Mouse (Mus musculus) bone marrow, adult 2 months (tissue): ENCODE measurements around the gene Tbc1d1.

Experiments used
- CTCF ChIP-seq: fragments of 200-500 bp; IDR thresholded peaks from 2 replicates; pipeline ENCODE4 v1.5.1; 2011; ENCODE audit warnings: low read length, control low read depth; ENCODE audit not compliant: control insufficient read depth, insufficient read depth
- POLR2A ChIP-seq: fragments of 200-500 bp; IDR thresholded peaks from 2 replicates; pipeline ENCODE4 v1.6.1; 2011; ENCODE audit warnings: low read depth, mild to moderate bottlenecking, control low read depth, low read length, borderline replicate concordance; ENCODE audit not compliant: control insufficient read depth

- TF ChIP-seq CTCF (no peak), POLR2A (no peak)
These were observed 64.7 kb downstream of the Tbc1d1 start for GRCm38 (mm10) chr5:64220776-64221175.
